Mouse (Mus musculus) midbrain, postnatal 0 days (tissue): ENCODE data around the gene Fam229a. TPM values are rescaled to one million over a fixed set of nuclear protein-coding genes. Genes with fewer than 3 reads are reported as not detected.

ENCODE experiments used
- ATAC-seq: fragments of 200-750 bp; cut with Nextera tagmentation; 2 replicates; pipeline ENCODE4 v1.8.0; 2017; ENCODE audit warnings: moderate number of reproducible peaks, mild to moderate bottlenecking, moderate TSS enrichment, moderate library complexity; ENCODE audit not compliant: low FRiP score
- DNase-seq: peaks from one replicate; pipeline ENCODE4 v3.0.0-alpha.2; 2015; ENCODE audit warnings: low spot score
- H3K27ac ChIP-seq: fragments of 300-500 bp; sonication (generic); 2 replicates; pipeline ENCODE4 v1.5.1; 2014; ENCODE audit warnings: low read depth, mild to moderate bottlenecking, low read length, mixed read lengths
- H3K27me3 ChIP-seq: fragments of 300-500 bp; sonication (generic); 2 replicates; pipeline ENCODE4 v1.6.1; 2014; ENCODE audit warnings: low read length, control low read depth, mixed read lengths; ENCODE audit not compliant: insufficient read depth
- H3K36me3 ChIP-seq: fragments of 300-500 bp; sonication (generic); 2 replicates; pipeline ENCODE4 v1.6.1; 2014; ENCODE audit warnings: low read length, control low read depth, mixed read lengths; ENCODE audit not compliant: insufficient read depth
- H3K4me1 ChIP-seq: fragments of 300-500 bp; sonication (generic); 2 replicates; pipeline ENCODE4 v1.6.1; 2014; ENCODE audit warnings: mild to moderate bottlenecking, control low read depth, antibody characterized with exemption, low read length, mixed read lengths; ENCODE audit not compliant: insufficient read depth
- H3K4me2 ChIP-seq: fragments of 300-500 bp; sonication (generic); 2 replicates; pipeline ENCODE4 v1.6.1; 2014; ENCODE audit warnings: low read depth, mild to moderate bottlenecking, low read length, mixed read lengths; ENCODE audit not compliant: poor library complexity, severe bottlenecking
- H3K4me3 ChIP-seq: fragments of 300-500 bp; sonication (generic); 2 replicates; pipeline ENCODE4 v1.5.1; 2014; ENCODE audit warnings: low read depth, mild to moderate bottlenecking, low read length, moderate library complexity
- H3K9ac ChIP-seq: fragments of 300-500 bp; sonication (generic); replicated peaks from 2 replicates; pipeline ENCODE4 v1.6.1; 2014; ENCODE audit warnings: mild to moderate bottlenecking, low read length, moderate library complexity, mixed read lengths; ENCODE audit not compliant: poor library complexity, severe bottlenecking
- H3K9me3 ChIP-seq: fragments of 300-500 bp; sonication (generic); 2 replicates; pipeline ENCODE4 v1.6.1; 2016; ENCODE audit warnings: low read length, control low read depth
- CTCF ChIP-seq: IDR thresholded peaks from 2 replicates; pipeline ENCODE4 v1.5.1; 2016; ENCODE audit warnings: antibody characterized with exemption, mild to moderate bottlenecking
- WGBS: fragments of 180-500 bp; shearing (Covaris S2); extraction: QIAGEN DNeasy Blood & Tissue Kit; methylation state at CpG from one replicate; pipeline ENCODE4 v1.1.7; 2014; 5-methylcytosine and 5-hydroxymethylcytosine counted together
- polyA plus RNA-seq: library from polyadenylated mRNA; unstranded; fragments of >200 nt; fragmentation: Nextera tagmentation; extraction: Ambion mirVana; gene quantifications from 2 replicates; pipeline ENCODE4 v1.2.1, GENCODE M21; 2015
- total RNA-seq: library from RNA; depleted of rRNA; stranded (reverse); fragments of >200 nt; gene quantifications from 2 replicates; pipeline ENCODE4 v1.2.3, GENCODE M21; 2014

Gene Fam229a
- total and polyA plus RNA-seq, 2 experiments from 2014 or later: 4.3 TPM; not detected in 1

DNA sequence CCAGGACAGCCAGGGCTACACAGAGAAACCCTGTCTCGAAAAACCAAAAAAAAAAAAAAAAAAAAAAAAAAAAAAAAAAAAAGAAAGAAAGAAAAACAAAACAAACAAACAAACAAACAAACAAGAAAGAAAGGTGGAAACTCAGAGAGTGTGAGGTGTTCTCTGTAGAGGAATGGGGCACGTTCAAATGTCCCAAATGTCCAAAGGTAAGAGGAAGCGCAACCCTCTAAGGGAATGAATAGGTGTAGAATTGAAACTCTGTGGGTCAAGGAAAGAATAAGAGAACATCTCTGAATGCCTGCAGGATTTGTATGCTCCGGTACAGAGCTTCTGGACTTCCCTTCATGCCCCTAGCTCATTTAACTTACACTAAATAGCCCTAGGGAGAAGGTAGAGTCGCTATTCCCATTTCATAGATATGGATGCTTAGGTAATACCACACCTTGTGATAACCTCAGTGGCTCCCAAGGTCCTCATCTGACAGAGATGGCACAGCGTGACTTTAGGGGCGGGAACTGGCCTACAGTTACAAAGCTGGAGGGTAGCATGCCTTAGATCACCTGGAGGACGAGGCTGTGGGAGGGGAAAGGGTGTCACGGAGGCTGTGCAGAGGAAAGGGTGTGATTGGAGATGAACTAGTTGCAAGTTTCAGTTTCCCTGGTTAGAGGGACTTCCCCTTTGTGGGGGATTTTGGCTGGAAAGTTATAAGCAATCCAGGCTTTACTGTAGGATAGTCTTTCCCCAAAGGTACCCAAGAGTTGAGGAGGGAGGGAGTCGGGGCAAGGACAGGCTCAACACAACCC is 16.6 kb downstream of the Fam229a start:
- Histone ChIP-seq H3K9ac (no peak overlapping the region), H3K27me3 (no peaks in the 10 kb centered on the region), H3K4me3 (no peak overlapping the region), H3K4me1 (no peaks in the 10 kb centered on the region; the same call in 1 of the 2 replicates), H3K36me3 (no peaks in the 10 kb centered on the region), H3K27ac (no peak overlapping the region), H3K4me2 (no peak overlapping the region), H3K9me3 (no peaks in the 10 kb centered on the region)
- 74% methylated on average over 9 of the region's 10 CpGs for WGBS
- TF ChIP-seq CTCF: no peak
- DNase-seq (no peak), ATAC-seq (no peak)

DNA sequence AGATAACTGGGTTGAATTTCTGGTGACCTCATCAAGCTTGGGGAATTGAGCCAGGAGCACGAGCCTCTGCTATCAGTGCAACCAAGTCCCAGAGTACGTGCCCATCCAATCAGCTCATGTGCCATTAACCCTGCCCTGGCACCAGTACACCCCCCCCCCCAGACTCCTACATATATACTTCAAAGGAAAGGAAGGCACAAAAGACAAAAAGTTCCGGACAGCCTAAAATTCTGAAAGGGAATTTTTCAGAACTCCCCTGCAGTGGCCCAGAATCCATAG is 17.2 kb downstream of the Fam229a start:
- DNase-seq: no peak

DNA sequence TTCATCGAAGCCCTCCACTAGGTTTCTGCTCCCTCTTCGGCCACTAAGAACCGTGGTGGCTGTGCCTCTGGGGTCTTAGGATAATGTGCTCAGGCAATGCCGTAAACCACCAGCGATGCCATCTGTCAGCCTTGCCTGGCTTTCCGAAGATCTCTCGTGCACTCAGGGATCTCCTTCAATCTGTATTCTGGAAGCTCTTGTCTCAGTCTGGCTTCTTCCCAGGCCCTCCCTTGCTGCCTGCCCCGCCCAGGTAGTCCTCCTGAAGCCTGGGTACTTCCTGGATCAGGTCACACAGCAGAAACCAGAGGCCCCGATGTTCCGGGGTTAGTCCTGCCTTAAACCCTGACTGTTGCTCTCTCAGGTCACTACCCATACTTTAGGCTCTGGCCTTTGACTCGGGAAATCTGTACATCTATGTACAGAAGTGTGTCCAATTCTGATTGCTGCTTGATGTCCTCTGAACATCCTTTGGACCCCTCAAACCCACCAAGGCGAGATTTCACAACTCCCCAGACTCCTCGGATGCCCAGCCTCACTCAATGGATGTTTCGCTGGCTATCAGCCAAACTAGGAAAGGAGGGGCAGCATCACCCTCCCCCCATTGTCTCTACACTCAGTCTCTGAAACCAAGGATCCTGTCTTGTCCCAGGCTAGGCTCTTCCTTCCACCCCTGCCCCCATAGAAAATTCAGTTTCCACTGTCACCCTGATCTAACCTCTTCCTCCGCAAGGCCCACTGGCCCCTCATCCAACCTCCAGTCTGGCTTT is 18.0 kb downstream of the Fam229a start:
- Histone ChIP-seq H3K9ac (no peak overlapping the region), H3K4me1 (no peaks in the 10 kb centered on the region; the same call in 1 of the 2 replicates), H3K4me2 (no peak overlapping the region), H3K4me3 (no peak overlapping the region), H3K27ac (no peak overlapping the region), H3K9me3 (no peaks in the 10 kb centered on the region), H3K36me3 (no peaks in the 10 kb centered on the region), H3K27me3 (no peaks in the 10 kb centered on the region)
- DNase-seq (peak; percentile 55), ATAC-seq (no peak)
- WGBS: 50% methylated on average over 15 of the region's 15 CpGs
- no peak for TF ChIP-seq CTCF

More for the DNA sequence above, 17.2 kb downstream of the Fam229a start:
- no peak for TF ChIP-seq CTCF
- no peak overlapping the region for H3K4me2 ChIP-seq
- no peak overlapping the region for H3K9ac ChIP-seq
- H3K9me3 ChIP-seq: no peaks in the 10 kb centered on the region
- no peaks in the 10 kb centered on the region; the same call in 1 of the 2 replicates for H3K4me1 ChIP-seq
- no peak overlapping the region for H3K4me3 ChIP-seq
- WGBS: 80% methylated on average over 3 of the region's 3 CpGs
- no peak overlapping the region for H3K27ac ChIP-seq
- no peaks in the 10 kb centered on the region for H3K27me3 ChIP-seq
- no peaks in the 10 kb centered on the region for H3K36me3 ChIP-seq
- no peak for ATAC-seq

DNA sequence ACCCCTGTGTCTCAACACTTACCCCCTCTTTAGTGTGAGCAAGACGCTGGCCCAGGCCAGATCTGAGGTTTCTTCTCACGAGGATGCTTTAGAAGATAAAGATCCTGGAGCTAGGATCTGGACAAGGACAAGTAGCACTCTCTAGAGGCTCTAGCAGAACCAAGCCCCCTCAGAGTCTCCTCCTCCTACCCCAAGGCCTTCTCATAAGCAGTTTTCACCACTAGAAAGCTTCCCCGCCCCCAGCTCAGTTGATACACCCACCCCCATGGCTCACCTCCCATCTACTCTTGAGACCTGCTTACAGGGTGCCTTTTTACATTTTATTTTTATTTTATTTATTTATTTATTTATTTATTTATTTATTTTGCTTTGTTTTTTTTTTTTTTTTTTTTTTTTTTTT is 18.7 kb downstream of the Fam229a start:
- H3K27me3 ChIP-seq: no peaks in the 10 kb centered on the region
- ATAC-seq (no peak), DNase-seq (no peak)
- H3K4me3 ChIP-seq: no peak overlapping the region
- H3K9ac ChIP-seq: no peak overlapping the region
- H3K36me3 ChIP-seq: no peaks in the 10 kb centered on the region
- no peak for TF ChIP-seq CTCF
- no peak overlapping the region for H3K4me2 ChIP-seq
- no peak overlapping the region for H3K27ac ChIP-seq
- 73% methylated on average over 3 of the region's 3 CpGs for WGBS
- no peaks in the 10 kb centered on the region; the same call in 1 of the 2 replicates for H3K4me1 ChIP-seq
- H3K9me3 ChIP-seq: no peaks in the 10 kb centered on the region

DNA sequence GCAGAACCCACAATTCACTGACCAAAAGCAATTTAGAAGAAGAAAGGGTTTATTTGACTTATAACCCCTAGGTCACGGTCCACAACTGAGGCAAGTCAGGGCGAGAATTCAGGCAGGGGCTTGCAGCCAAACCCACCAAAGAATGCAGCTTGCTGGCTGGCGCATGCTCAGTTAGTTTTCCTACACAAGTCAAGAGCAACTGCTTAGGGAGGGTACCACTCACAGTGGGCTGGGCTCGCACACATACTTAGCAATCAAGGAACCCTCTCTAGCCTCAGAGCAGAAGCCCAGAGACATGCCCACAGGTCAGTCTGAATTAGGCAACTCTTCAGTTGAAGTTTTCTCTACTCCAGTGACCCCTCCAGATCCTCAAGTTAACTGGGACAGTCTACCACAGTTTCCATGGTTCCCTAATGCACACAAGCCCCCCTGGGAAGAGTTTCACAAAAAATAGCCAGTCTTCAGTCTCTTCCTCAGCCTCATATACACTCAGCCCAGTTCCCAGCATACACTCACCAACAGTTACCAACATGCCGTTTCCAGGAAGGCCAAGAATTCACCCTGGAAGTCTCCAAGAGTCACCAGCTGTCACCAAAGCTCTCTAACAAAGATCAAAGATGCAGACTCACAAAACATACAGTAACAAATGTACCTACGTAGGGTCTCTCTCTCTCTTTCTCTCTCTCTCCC is 19.9 kb downstream of the Fam229a start:
- DNase-seq (peak; percentile 57), ATAC-seq (no peak)
- no peak for TF ChIP-seq CTCF
- Histone ChIP-seq H3K27me3 (no peaks in the 10 kb centered on the region), H3K9me3 (no peaks in the 10 kb centered on the region), H3K36me3 (no peaks in the 10 kb centered on the region), H3K9ac (no peak overlapping the region), H3K4me1 (no peaks in the 10 kb centered on the region; the same call in 1 of the 2 replicates), H3K27ac (no peak overlapping the region; the same call in 1 of the 2 replicates), H3K4me2 (no peak overlapping the region), H3K4me3 (no peak overlapping the region)
- WGBS: 41% methylated on average over 6 of the region's 6 CpGs
